In the genomic region with DNA sequence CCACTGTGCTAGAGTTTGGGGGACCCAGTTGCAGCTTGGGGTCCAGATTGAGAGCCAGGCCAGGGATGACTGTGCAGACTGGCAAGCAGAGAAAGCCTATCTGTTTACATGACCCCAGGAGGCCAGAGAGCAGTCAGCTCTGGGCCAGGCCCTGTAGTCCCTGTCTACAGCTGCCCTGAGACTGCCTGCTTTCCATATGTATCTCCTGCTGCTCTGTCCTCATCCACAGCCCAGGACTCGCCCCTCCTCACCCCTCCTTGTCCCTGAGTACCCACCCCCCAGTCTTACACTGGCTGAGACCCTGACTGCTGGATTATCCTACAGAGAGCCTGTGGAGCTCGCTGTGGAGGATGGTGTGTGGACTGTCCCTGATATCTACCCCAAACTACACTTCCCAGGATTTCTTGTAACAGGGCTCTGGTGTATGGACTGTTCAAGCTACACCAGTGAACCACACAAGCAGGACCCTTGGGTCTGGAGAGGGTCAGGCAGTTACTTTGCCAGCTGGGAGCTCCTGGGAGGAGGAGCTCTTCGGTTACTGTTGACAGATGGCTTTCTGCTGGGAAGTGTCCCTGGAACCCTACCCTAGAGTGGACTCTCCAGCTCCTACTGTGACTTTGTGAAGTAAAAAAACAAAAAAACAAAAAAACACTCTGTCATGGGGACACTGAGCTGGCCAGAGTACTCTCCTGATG, we compare ENCODE assay signal across 8 mouse cellular contexts. TPM values are rescaled to one million over a fixed set of nuclear protein-coding genes. Genes with fewer than 3 reads are reported as not detected.
DNase-seq lines count a peak whose midpoint lies in the region.
"Had no signal": no experiment of that assay in that cellular context is flagged by ENCODE, and none has a peak within 500 bp of the region (broad histone marks: within the 10 kb centered on the region; RNA-seq: fewer than 3 reads in every experiment).

No protein-coding gene starts in this region.

- intact Hi-C loops in heart, postnatal 25 days (cut with DNase I), result no loop called here

- peak; percentile 29 for DNase-seq in brain, adult 2 months (ENCODE audit: low read depth, low spot score)
- DNase-seq in cerebellum, adult 9-11 months, result peak; percentile 53
- DNase-seq in heart, postnatal 25 days (ENCODE audit: low spot score), result peak; percentile 31
- DNase-seq in lung, postnatal 14 days, result peak; percentile 57
- DNase-seq in adrenal gland, adult 18-20 months (ENCODE audit: low spot score in 2 of 2), result no peak
- DNase-seq in adrenal gland, postnatal 10 days, result no peak
- no peak for DNase-seq in spleen, postnatal 10 days (ENCODE audit: low spot score in 2 of 2)

RNA-seq across cellular contexts. Expression of a gene that starts 32.6 kb away (rescaled TPM):
- total RNA-seq in heart, postnatal 25 days (2021), result 1 to 10 TPM; 5.8 to 9.4 TPM
- not detected for total RNA-seq in adrenal gland, adult 18-20 months (2021)
- not detected for total RNA-seq in adrenal gland, postnatal 10 days (2021)
- total RNA-seq: left cerebral cortex, postnatal 10 days had no signal

RNA-seq across cellular contexts. Expression of a gene that starts 51.8 kb away (rescaled TPM):
- under 1 TPM; 0.34 to 0.36 TPM for total RNA-seq in heart, postnatal 25 days (2021)
- total RNA-seq in adrenal gland, adult 18-20 months (2021), result not detected
- under 1 TPM; 0.21 to 0.48 TPM for total RNA-seq in adrenal gland, postnatal 10 days (2021)
- total RNA-seq: left cerebral cortex, postnatal 10 days had no signal

Comparison
In these comparisons a context has a peak if more than half of its experiments do, and no peak if none do; other contexts are left out.
1. DNase-seq: peak in brain, adult 2 months (single experiment), cerebellum, adult 9-11 months (single experiment), heart, postnatal 25 days (single experiment) and lung, postnatal 14 days (single experiment); none in adrenal gland, adult 18-20 months (0 of 2), adrenal gland, postnatal 10 days (single experiment) and spleen, postnatal 10 days (0 of 2).
2. RNA of a gene that starts 32.6 kb away (total RNA-seq): 5.8 to 9.4 TPM in heart, postnatal 25 days; not detected in adrenal gland, adult 18-20 months and not detected in adrenal gland, postnatal 10 days; every median in the first group is over 4 times any median in the second.